Mouse (Mus musculus) mesoderm, embryonic 11.5 days (tissue): ENCODE data around the gene Hoga1.

ENCODE experiments used
- DNase-seq: peaks from one replicate; pipeline ENCODE4 v3.0.0-alpha.2; 2012; ENCODE audit warnings: low read depth, low spot score

Gene Hoga1

GRCm38 (mm10) chr19:42045269-42046102, at the start of gene Hoga1:
Gene Hoga1 (plus strand): TSS chr19:42045610.
- DNase-seq, result peak; percentile 87

DNA sequence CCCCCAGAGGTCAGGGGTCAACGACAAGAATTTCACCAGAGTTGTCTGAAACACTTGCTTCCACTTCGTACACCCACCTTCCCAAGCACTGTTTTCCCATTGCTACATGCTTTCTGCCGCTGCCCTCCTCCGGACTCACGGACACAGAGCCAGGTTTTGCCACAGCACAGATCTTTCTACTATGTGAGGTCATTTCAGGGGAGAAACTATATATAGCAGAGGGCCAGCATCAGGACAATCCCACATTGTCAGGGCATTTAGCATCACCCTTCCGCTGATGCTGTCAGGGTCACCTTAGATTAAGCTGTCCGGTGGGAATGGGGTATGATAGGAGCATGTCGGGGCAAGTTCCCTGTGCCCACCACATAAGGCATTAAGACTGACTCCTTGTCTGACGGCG, 48.3 kb upstream of the Hoga1 start:
- DNase-seq, result no peak

DNA sequence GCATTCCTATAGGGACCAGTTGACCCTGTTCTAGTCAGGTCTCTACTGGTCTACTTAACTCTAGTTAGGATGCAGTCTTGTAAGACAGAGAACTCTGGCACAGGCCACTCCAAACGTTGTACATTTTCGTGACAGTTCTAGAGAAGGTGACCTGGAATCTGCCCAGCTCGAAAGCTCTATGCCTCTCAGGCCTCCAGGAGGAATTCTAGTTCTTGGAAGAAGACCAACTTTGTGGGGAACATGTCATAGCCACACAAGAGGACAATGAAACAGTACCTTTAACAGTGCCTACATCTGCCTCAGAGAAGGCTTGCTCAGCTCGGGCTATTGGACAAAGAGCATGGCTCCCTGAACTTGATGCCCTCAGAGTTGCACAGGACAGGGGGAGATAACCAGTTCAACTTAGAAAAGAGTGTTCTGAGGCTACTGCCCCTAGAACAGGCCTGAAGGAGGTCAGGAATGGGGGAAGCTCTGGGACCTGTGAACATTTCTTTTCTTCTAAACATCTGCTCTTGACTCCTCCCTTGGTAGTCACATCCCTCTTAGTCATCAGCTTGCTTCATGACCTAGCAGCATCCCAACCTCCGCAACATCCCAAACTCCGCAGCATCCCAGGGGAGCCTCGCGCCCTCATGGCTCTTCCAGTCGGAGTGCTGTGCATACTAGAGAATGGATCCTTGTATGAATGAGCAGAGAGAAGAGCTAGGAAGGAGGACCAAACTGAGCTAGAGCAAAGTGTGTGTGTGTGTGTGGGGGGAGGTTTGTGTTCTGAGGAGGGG, 46.5 kb upstream of the Hoga1 start:
- DNase-seq, result no peak

DNA sequence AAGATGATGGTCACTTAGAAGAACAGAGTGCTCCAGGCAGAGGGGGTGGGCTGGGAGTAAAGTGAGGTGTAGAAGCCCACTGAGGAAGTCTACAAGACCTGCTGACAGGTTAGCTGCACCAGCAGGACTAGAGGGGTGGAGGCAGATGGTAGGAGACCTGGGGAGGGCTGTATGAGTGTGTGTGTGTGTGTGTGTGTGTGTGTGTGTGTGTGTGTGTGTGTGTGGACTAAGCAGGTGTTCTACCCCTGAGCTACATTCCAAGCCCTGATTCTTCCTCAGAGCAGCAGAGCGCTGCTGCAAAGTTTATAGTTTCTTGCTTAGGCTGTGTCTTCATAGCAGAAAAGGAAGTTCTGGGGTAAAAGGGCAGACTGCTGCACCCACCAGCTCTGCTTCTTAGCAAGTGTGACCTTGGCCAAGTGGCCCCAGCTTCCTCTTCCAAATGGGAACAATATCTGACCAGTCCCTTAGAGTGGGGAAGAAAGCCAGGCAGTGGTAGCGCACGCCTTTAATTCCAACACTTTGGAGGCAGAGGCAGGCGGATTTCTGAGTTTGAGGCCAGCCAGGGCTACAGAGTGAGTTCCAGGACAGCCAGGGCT, 45.6 kb upstream of the Hoga1 start:
- DNase-seq, result no peak

DNA sequence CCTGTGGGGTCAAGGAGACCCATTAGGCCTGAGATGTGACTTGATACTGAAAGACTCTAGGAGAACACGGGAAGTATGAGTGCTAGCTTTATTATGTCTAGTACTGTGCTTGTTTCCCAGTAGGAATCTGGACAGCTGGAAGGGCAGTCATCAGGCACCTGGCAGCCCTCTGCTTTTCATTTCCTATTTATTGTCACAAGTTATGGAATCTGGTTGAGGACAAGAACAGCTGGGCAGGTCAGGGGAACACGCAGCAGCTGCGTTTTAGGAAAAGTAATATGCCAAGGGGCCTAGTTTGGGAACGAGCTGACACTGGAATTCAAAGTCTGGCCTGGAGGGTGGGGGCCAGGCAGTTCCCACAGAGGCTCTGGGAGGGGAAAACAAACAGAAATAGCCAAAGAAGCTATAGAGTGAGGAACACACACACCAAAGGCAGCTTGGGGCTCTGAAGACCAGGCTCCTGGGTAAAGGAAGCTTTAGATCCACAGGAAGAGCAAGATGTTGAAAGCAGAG, 44.9 kb upstream of the Hoga1 start:
- DNase-seq, result peak; percentile 46

DNA sequence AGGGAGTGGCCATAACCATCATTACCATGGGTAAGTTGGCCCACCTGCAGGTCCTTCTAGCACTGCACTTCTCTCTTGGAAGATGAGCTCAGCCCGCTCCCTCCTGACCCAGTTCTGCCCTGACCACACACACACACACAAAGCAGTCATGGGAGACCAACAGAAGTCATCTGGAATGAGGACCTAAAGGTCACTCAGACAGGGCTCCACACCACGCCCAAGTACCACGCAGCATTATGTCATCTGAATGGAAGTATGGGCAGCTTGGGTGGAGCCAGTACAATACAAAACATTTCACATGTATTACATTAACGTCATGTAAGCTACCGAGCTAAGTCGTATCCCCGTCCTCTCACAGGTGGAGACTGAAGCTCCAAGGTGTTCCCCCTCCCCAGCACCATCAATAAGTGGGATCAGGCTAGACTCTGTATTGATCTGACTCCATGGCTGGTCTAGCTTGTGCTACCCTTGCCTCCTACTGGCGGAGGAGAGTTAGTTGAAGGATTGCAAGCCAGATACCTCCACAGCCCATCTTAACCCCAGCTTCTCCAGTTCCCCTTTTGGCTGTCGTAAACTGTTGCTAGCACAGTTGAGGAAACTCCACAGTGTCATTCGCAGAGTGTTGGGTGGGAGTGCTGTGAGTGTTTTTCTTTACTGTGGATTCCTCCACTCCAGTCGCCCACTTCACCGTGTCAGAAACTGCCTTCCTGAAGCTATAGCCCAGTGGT, 44.0 kb upstream of the Hoga1 start:
- DNase-seq, result no peak

DNA sequence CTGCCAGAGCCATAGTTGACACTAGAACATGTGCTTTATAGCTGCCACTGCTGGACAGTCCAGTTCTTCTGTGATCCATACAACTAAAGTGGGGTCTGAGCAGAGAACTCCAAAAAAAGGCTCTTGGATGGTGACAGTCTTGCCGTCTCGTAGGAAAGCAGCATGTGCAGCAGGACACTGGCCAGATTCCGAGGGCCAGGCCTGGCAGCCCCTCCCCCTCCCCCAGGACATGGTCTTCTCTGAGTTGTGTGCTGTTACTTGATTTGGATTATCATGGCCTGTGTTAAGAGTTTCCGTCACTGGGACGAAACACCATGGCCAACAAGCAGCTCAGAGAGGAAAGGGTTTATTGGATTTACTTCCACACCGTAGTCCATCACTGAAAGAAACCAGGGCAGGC, 41.2 kb upstream of the Hoga1 start:
- no peak for DNase-seq

GRCm38 (mm10) chr19:42005616-42006015, 39.8 kb upstream of the Hoga1 start:
- no peak for DNase-seq

DNA sequence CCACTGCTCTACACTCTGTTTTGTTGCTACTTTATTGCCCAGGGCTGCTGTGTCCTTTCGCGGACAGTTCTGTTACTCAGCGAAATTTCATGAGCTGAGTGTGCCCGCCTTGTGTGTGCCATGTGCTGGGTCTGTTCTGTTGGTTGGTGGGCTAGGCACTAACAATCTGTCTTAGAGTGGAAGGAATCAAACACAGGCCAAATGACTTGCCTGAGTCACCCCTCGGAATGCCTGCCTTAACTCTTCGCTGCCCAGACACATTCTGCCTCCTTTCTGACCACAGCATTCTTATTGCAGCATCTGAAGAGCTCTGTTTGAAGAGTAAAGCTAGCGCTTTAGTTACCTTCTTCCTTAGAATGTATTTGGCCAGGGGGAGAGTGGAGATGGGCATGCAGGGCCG, 38.8 kb upstream of the Hoga1 start:
- DNase-seq, result no peak

DNA sequence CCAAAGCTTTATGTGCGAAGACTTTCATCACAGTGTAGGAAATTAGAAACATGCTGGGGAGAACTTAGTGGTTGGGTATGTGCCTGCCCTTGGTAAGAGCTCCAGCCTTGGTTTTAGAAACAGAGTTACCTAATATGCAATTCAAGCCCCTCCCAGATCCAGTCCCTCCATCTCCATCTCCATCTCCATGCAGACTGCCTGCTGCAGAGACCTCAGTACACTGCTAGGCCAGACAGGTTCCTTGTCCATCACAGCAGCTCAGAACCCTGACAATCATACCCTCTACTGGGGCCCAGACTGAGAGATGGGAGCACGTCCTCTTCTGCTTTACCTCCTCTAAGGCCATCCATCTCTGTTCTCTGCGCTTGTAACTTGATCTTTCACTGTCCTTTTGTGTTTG, 36.8 kb upstream of the Hoga1 start:
- no peak for DNase-seq

DNA sequence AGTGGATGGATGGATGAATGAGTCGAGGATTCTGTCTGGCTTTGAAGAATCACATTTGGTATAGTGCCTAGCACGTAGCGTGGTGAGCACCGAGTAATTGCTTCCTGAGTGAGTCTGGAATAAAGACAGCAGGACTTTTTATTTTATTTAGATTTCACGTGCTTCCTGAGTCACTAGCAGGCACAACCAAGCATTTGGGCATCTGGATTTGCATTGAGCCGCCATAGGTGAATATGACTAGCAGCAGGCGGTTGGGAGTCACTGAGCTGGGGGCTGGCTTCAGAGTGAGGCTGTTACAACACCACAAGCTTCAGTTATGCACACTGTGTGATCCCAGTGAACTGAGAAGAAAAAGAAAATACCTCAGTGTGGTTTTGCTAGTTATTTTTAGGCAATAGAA, 36.3 kb upstream of the Hoga1 start:
- DNase-seq, result no peak

DNA sequence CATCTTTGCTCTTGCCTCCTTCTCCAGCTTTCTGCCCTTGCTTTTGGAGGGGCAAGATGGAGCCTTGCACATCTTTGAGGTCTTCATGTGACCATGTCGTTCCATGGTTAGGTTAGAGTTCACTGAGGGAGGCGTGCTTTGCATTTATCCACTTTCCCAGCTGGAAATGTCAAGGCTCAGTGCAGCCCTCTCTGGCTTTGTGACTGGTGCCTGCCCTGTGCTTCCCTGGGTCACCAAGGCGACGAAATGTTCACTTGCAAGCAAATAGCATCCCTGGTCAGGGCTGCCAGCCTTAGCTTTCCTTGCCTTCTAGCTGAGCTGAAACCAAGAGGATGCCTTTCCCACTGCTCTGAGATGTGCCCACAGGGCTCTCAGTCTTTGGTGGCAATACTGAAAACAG, 35.0 kb upstream of the Hoga1 start:
- no peak for DNase-seq

GRCm38 (mm10) chr19:42011123-42011522, 34.3 kb upstream of the Hoga1 start:
- no peak for DNase-seq

GRCm38 (mm10) chr19:42014231-42014825, 31.1 kb upstream of the Hoga1 start:
- no peak for DNase-seq

- no peak for DNase-seq
These were observed 30.4 kb upstream of the Hoga1 start for GRCm38 (mm10) chr19:42015001-42015400.

DNA sequence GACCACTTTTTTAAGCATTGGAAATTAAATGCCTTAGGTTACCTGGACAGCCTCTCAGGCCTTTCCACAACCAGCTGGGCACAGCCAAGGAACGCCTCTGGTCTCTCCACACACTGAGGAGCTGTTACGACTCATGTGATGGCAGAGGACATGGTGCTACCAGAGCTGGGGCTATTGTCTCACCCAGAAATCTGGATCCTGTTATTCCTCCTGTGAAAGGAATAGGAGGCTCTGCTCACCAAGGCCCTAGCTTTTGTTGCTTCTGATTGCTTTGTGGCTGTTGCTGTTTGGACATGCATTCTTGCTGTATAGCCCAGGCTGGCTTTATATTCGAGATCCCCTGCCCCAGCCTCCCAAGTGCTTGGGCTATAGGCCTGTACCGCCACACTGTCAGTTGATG, 29.2 kb upstream of the Hoga1 start:
- DNase-seq, result no peak

GRCm38 (mm10) chr19:42016840-42017239, 28.6 kb upstream of the Hoga1 start:
- no peak for DNase-seq

GRCm38 (mm10) chr19:42017399-42018247, 27.8 kb upstream of the Hoga1 start:
- DNase-seq, result no peak

DNA sequence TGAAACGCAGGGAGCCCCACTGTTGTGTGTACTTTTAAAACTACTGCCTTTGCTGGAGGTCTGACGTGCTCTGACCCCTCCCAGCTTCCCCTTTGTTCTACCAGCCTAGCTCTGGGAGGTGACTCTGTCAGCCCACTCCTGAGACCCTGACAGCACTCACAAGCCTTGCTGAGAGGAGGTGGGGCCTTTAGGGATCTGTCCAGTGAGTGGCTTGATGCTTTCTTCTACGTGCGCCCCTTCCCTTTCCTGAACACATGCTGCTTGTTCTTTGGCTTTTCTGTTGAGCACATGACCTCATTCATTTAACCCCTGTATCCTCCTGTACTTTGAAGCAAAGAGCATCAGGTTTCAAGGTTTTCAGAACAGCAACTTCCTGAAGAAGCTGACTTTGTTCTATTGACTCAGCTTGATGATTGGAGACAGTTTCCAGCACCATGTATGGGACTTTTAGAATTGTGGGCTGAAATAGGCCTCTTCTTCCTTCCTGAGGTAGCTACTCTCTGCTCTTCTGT, 26.3 kb upstream of the Hoga1 start:
- no peak for DNase-seq
